Mouse (Mus musculus): ENCODE data around the gene Gm20605.

- TF ChIP-seq CTCF (IDR thresholded peaks at IDR 0.05; ENCODE audit: control insufficient read depth, insufficient read depth, insufficient replicate concordance, low read depth, low read length), result no peak
- no peak for TF ChIP-seq POLR2A (IDR thresholded peaks at IDR 0.05; ENCODE audit: control insufficient read depth, low read depth, low read length)
Observed at GRCm38 (mm10) chr5:137690531-137690930, 61.6 kb downstream of the Gm20605 start.

Data from testis, adult 2 months (tissue).